Mouse (Mus musculus) hindbrain, embryonic 15.5 days (tissue): ENCODE measurements around the gene Nufip2. TPM values are rescaled to one million over a fixed set of nuclear protein-coding genes. Genes with fewer than 3 reads are reported as not detected.

Source experiments
- ATAC-seq: fragments of 200-750 bp; cut with Nextera tagmentation; 2 replicates; pipeline ENCODE4 v1.8.0; 2017; ENCODE audit warnings: low read depth, moderate number of reproducible peaks, moderate TSS enrichment; ENCODE audit not compliant: low FRiP score
- H3K27ac ChIP-seq: fragments of 300-500 bp; sonication (generic); replicated peaks from 2 replicates; pipeline ENCODE4 v1.5.1; 2015; ENCODE audit warnings: mild to moderate bottlenecking, inconsistent platforms
- H3K27me3 ChIP-seq: fragments of 300-500 bp; sonication (generic); 2 replicates; pipeline ENCODE4 v1.6.1; 2015; ENCODE audit warnings: control low read depth, inconsistent platforms
- H3K36me3 ChIP-seq: fragments of 300-500 bp; sonication (generic); 2 replicates; pipeline ENCODE4 v1.6.1; 2015; ENCODE audit warnings: control low read depth, inconsistent platforms
- H3K4me1 ChIP-seq: fragments of 300-500 bp; sonication (generic); replicated peaks from 2 replicates; pipeline ENCODE4 v1.6.1; 2015; ENCODE audit warnings: control low read depth, inconsistent platforms
- H3K4me2 ChIP-seq: fragments of 300-500 bp; sonication (generic); 2 replicates; pipeline ENCODE4 v1.6.1; 2015; ENCODE audit warnings: moderate library complexity, mild to moderate bottlenecking, inconsistent platforms
- H3K4me3 ChIP-seq: fragments of 300-500 bp; sonication (generic); 2 replicates; pipeline ENCODE4 v1.5.1; 2015; ENCODE audit warnings: mild to moderate bottlenecking, inconsistent platforms
- H3K9ac ChIP-seq: fragments of 300-500 bp; sonication (generic); 2 replicates; pipeline ENCODE4 v1.6.1; 2015; ENCODE audit warnings: inconsistent platforms
- H3K9me3 ChIP-seq: fragments of 300-500 bp; sonication (generic); 2 replicates; pipeline ENCODE4 v1.6.1; 2016; ENCODE audit warnings: control low read depth, inconsistent platforms
- WGBS: fragments of 180-500 bp; shearing (Covaris S2); methylation state at CpG from one replicate; pipeline ENCODE4 v1.1.7; 2015; 5-methylcytosine and 5-hydroxymethylcytosine counted together
- polyA plus RNA-seq: library from polyadenylated mRNA; unstranded; fragments of >200 nt; fragmentation: Nextera tagmentation; extraction: Ambion mirVana; gene quantifications from 2 replicates; pipeline ENCODE4 v1.2.1, GENCODE M21; 2015

Gene Nufip2
- polyA plus RNA-seq, 1 experiment from 2014 or later = 3.2 TPM

GRCm38 (mm10) chr11:77790286-77790685 lies 104.3 kb downstream of the Nufip2 start:
- Histone ChIP-seq H3K27me3 (no peaks in the 10 kb centered on the region), H3K36me3 (no peaks in the 10 kb centered on the region), H3K4me1 (peaks cover 53% of the 10 kb centered on the region), H3K4me2 (no peak overlapping the region), H3K27ac (peak overlapping the region; percentile 71), H3K4me3 (no peak overlapping the region), H3K9ac (no peak overlapping the region), H3K9me3 (no peaks in the 10 kb centered on the region)
- ATAC-seq = no peak
- 36% methylated on average over 9 of the region's 9 CpGs for WGBS

DNA sequence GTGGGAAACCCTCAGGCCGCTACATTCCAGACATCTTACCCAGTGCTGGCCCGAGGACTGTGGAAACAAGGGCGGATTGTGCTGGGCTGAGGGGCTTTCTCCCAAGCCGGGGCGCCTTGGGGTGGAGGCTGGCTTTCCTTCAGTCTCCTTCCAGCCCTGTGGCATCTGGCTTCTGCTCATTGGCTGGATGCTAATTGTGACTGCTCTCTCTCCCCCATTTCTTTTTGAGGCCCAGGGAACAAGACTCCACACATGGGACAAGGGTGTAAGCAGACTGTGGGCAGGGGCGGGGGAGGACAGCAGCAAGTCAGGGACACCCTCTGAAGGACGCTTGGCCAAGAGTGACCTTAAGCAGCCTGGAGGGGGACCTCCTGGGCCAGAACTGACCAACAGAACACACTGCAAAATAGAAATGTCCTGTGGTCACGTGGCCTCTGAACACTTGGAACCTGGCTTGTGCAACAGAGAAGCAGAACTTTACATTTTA lies 105.3 kb downstream of the Nufip2 start:
- Histone ChIP-seq H3K36me3 (no peaks in the 10 kb centered on the region), H3K4me3 (no peak overlapping the region), H3K9me3 (no peaks in the 10 kb centered on the region), H3K27ac (peak overlapping the region; percentile 71), H3K27me3 (no peaks in the 10 kb centered on the region), H3K4me1 (peaks cover 43% of the 10 kb centered on the region), H3K4me2 (no peak overlapping the region), H3K9ac (no peak overlapping the region)
- peak; percentile 60; the same call in 1 of the 2 replicates for ATAC-seq
- 35% methylated on average over 8 of the region's 8 CpGs for WGBS

Other genes with a start within 250 kb of the Nufip2 start
- gene Coro6, start 223.7 kb upstream of the Nufip2 start, polyA plus RNA-seq = 0.99 and 1.0 TPM in 2 replicates
- 36.6 and 50.7 TPM in 2 replicates for gene Ankrd13b, start 196.5 kb upstream of the Nufip2 start, polyA plus RNA-seq
- gene Git1, start 192.6 kb upstream of the Nufip2 start, polyA plus RNA-seq = 16.4 and 18.1 TPM in 2 replicates
- gene Abhd15, start 171.0 kb upstream of the Nufip2 start, polyA plus RNA-seq = 2.7 TPM in 2 replicates
- 16.8 and 19.6 TPM in 2 replicates for gene Trp53i13, start 170.2 kb upstream of the Nufip2 start, polyA plus RNA-seq
- gene Gm10392, start 167.0 kb upstream of the Nufip2 start, polyA plus RNA-seq = 0.12 and 0.16 TPM in 2 replicates
- gene Taok1, start 78.3 kb upstream of the Nufip2 start, polyA plus RNA-seq = 20.3 and 20.8 TPM in 2 replicates
- gene Cryba1, start 39.1 kb downstream of the Nufip2 start, polyA plus RNA-seq = 0.29 and 0.34 TPM in 2 replicates
- gene Myo18a, start 77.1 kb downstream of the Nufip2 start, polyA plus RNA-seq = 43.7 and 48.3 TPM in 2 replicates
- gene Gm10277, start 101.6 kb downstream of the Nufip2 start, polyA plus RNA-seq = 1.4 and 1.9 TPM in 2 replicates
- 5.1 and 5.6 TPM in 2 replicates for gene Pipox, start 207.9 kb downstream of the Nufip2 start, polyA plus RNA-seq
- 123 and 151 TPM in 2 replicates for gene Sez6, start 244.6 kb downstream of the Nufip2 start, polyA plus RNA-seq